Mouse (Mus musculus): ENCODE data around the gene Fam172a. TPM values are rescaled to one million over a fixed set of nuclear protein-coding genes. Genes with fewer than 3 reads are reported as not detected.

Gene Fam172a
- total RNA-seq, 1 experiment from 2014 or later, result 33.2 TPM

DNA sequence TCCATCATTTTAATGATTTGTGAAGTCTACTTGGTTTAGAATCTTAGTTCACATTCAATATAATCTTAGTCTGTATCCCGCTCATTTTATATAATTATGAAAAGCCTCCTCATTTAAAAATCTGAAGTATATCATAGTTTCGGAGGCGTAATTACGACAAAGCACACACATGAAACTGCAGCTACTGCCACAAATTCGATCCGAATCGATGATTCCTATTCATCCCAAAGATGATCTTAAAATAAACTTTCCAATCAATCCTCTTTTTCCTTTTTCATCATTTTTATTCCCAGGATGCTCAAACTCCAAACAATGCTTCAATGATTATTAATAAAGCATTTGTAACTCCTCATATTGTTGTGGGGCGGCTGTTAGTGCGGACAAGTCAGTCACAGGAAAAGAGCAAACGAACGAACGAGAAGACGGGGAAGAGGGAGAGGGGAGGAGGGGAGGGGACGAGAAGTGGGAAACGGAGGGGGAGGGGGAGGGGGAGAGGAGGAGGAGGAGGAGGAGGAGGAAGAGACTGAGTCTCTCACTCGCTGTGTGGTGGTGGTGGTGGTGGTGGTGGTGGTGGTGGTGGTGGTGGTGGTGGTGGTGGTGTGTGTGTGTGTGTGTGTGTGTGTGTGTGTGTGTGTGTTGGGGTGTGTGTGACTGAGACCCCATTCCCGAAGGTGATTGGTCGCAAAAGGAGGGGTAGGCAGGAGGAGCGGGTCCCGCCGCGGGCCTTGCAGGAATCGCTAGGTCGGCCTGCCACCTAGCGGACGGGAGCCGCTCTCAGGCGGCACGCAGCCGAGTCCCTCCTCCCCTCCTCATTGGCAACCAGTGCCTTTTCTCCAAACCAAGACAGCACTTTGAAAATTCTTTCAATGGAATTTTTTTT, 499.4 kb downstream of the Fam172a start:
- ATAC-seq (replicated peaks in 1 of 2; ENCODE audit: insufficient read depth in 1 of 2, low FRiP score in 2 of 2, low TSS enrichment in 1 of 2, low read depth in 1 of 2, poor library complexity in 2 of 2, severe bottlenecking in 2 of 2), result peak; percentile 71 to 72

DNA sequence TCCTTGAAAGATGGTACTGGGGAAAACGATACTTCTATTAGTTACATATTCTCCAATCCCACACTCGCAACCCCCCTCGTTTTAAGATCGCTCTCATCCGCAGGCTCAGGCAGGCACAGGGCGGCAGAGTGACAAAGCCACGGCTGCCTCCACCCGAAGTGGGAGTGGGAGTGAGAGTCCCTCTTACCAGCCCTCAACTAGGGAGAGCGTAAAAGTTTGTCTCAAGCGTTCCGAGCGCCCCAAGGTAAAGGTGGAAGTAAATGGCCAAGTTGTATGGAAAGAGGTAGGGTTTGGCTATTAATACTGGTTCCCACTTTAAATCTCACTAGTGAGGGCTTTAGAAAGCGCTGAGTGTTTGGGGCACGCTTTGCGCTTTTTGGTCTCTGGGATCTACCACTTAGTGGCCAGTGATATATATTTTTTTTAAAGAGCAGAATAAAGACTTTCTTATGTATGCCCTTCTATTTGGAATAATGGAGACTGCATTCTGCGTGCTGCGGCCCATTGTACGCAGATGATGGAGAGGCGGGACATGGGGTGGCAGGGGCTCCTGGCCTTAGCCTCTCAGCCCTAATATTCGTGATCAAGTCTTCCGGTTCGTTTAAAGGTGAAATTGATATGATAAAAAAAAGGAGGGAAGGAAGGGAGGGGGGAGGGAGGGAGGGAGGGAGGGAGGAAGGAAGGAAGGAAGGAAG, 500.2 kb downstream of the Fam172a start:
- ATAC-seq (replicated peaks in 1 of 2; ENCODE audit: insufficient read depth in 1 of 2, low FRiP score in 2 of 2, low TSS enrichment in 1 of 2, low read depth in 1 of 2, poor library complexity in 2 of 2, severe bottlenecking in 2 of 2), result peak; percentile 2 to 20; a peak in 2 of 4 replicates

DNA sequence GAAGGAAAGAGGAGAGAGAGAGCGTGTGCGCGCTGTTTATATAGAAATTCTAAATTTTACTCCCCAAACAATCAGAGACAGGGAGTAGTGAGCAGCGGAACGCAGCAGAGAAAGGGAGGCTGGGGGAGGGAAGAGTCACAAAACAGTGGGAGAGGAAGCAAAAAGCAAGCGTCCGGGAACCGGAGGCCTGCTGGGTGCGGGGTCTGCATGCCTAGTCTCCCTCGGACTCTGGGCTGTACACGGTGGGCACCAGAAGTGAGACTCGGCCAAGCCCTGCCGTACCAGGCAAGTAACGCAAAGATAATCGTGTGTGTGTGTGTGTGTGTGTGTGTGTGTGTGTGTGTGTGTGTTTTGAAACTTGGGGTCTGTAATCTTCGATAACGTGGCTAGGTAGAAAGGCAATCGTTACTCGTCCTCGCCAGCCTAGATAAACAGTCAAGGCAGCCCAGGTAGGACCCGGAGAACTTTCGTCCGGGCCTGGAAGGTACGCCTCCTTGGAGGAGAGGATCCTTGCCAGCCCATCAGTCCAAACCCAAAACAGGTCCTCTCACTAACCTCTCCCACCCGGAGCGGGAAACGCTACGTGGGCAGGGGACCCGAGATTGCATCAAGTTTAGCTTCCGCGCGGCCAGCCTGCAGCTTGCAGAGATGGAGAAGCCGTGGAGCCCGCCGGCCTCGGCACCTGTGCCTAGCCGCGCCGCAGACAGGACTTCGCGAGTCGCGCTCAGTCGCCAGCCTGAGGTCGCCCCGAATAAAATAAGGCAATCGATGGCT, 500.9 kb downstream of the Fam172a start:
- ATAC-seq (replicated peaks in 1 of 2; ENCODE audit: insufficient read depth in 1 of 2, low FRiP score in 2 of 2, low TSS enrichment in 1 of 2, low read depth in 1 of 2, poor library complexity in 2 of 2, severe bottlenecking in 2 of 2), result peak in 1 of 2 experiments; percentile 30; a peak in 3 of 4 replicates

DNA sequence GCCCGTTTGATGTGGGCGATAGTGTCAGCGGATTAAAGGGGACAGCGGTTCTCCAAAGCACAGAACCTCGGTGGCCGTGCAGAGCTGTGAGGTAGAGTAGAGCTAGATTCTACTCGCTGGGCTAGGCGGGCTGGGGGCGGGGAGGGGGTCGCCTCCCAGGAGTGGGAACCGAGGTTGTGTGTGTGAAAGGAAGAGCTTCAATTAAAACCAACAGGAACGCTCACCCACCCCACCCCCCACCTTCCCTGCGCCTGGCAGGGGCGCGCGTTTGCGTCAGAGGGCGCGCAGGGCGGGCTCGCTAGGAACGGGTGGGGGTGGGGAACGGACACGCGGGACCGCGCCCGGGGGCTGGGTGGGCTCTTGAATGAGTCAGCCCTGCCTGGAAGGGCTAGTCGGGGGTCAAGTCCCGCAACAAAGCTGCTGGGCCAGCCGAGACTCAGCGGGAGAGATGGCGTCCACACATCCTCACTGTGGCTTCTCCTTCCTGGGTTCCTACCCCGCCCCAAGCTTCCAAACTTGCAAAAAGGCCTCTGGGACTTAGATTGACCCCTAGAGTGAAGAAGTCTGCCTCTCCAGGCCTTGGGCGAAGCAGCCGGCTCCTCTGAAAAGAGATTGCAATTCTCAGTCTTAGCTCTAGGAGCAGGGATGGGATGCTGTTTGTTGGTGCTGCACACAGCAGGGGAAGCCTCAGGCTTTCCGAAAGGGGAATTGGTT, 501.7 kb downstream of the Fam172a start:
- ATAC-seq (replicated peaks in 1 of 2; ENCODE audit: insufficient read depth in 1 of 2, low FRiP score in 2 of 2, low TSS enrichment in 1 of 2, low read depth in 1 of 2, poor library complexity in 2 of 2, severe bottlenecking in 2 of 2), result peak in 1 of 2 experiments; percentile 25; a peak in 1 of 4 replicates

DNA sequence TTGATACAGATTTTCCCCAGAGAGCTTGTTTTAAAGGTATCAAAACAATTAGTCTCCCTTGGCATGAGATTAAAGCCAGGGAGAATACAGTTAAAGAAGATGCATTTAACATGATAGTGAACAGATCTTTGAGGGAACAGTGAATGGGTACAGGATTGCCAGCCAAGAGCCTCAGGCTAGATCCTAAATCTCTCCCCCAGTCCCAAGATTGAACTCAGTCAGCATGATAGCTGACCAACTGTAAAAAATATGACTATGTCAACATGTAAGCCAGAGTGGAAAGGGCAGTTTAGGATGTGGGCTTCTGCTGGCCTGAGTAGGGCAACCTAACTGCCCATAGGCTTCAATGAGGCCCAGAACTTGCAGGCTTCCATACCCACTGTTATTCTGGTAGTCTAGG, 503.6 kb downstream of the Fam172a start:
- no peak for ATAC-seq (replicated peaks in 1 of 2; ENCODE audit: insufficient read depth in 1 of 2, low FRiP score in 2 of 2, low TSS enrichment in 1 of 2, low read depth in 1 of 2, poor library complexity in 2 of 2, severe bottlenecking in 2 of 2)

- no peak for ATAC-seq (replicated peaks in 1 of 2; ENCODE audit: insufficient read depth in 1 of 2, low FRiP score in 2 of 2, low TSS enrichment in 1 of 2, low read depth in 1 of 2, poor library complexity in 2 of 2, severe bottlenecking in 2 of 2)
These were observed 505.1 kb downstream of the Fam172a start for GRCm38 (mm10) chr13:78206891-78207430.

- ATAC-seq (replicated peaks in 1 of 2; ENCODE audit: insufficient read depth in 1 of 2, low FRiP score in 2 of 2, low TSS enrichment in 1 of 2, low read depth in 1 of 2, poor library complexity in 2 of 2, severe bottlenecking in 2 of 2), result no peak
These were observed 506.2 kb downstream of the Fam172a start for GRCm38 (mm10) chr13:78207796-78208645.

- no peak for ATAC-seq (replicated peaks in 1 of 2; ENCODE audit: insufficient read depth in 1 of 2, low FRiP score in 2 of 2, low TSS enrichment in 1 of 2, low read depth in 1 of 2, poor library complexity in 2 of 2, severe bottlenecking in 2 of 2)
These were observed 507.0 kb downstream of the Fam172a start for GRCm38 (mm10) chr13:78208689-78209410.

DNA sequence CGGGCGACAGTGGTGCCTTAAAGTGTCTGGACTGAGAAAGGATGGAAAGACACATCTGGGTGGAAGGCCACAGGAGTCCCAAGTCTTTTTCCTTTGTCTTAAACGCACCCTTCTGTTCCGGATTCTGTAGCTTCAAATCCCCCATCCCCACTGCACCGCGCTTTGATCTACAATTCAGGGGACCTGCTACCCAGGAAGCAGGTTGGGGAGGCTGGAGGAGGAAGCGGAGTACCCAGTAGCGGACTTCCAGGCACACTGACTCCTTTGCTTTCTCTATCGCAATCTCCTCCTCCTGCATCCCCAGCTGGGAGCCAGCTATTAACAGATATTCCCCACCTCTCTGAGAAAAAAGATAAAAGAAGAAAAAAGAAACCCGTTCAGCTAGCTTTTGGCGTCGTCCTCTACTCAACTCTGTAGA, 507.8 kb downstream of the Fam172a start:
- ATAC-seq (replicated peaks in 1 of 2; ENCODE audit: insufficient read depth in 1 of 2, low FRiP score in 2 of 2, low TSS enrichment in 1 of 2, low read depth in 1 of 2, poor library complexity in 2 of 2, severe bottlenecking in 2 of 2), result 0 out of 4 replicates have a peak, but pooled peaks of 1 of the 2 experiments have one; percentile 5

DNA sequence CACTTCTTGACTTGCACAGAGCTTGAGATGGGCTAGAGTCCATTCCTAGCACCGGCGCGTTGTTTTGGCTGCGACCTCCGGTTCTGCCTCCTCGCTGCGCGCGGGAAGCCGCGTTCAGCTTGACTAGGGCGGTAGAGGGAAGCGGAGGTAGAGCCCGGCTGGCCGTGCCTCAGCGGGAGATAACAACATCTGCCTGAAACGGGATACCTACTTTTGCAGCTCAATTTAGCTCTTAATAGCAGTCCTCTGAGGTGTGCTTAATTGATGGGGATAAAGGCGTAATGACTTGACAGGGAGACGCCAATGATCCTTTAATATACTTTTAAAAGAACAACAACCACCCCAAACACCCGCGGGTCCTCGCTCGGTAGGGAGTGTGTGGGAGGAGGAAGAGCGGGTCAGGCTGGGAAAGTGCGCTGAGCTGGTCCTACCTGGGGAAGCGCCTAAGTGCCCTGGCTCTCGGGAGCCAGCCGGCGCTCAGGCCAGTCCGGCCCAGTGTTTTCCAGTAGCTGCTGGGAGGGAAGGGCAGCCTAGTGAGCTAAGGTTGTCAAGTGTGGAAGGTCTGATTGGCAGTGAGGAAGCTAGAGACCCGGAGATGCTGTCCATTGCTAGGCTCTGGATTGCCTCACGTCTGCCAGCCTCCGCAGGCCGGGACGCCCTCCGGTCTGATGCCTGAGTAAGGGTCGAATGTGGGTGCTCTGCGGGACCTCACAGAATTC, 508.4 kb downstream of the Fam172a start:
- ATAC-seq (replicated peaks in 1 of 2; ENCODE audit: insufficient read depth in 1 of 2, low FRiP score in 2 of 2, low TSS enrichment in 1 of 2, low read depth in 1 of 2, poor library complexity in 2 of 2, severe bottlenecking in 2 of 2), result peak; percentile 30 to 52

- peak; percentile 29 to 33; a peak in 2 of 4 replicates for ATAC-seq (replicated peaks in 1 of 2; ENCODE audit: insufficient read depth in 1 of 2, low FRiP score in 2 of 2, low TSS enrichment in 1 of 2, low read depth in 1 of 2, poor library complexity in 2 of 2, severe bottlenecking in 2 of 2)
These were observed 508.9 kb downstream of the Fam172a start for GRCm38 (mm10) chr13:78210748-78211089.

DNA sequence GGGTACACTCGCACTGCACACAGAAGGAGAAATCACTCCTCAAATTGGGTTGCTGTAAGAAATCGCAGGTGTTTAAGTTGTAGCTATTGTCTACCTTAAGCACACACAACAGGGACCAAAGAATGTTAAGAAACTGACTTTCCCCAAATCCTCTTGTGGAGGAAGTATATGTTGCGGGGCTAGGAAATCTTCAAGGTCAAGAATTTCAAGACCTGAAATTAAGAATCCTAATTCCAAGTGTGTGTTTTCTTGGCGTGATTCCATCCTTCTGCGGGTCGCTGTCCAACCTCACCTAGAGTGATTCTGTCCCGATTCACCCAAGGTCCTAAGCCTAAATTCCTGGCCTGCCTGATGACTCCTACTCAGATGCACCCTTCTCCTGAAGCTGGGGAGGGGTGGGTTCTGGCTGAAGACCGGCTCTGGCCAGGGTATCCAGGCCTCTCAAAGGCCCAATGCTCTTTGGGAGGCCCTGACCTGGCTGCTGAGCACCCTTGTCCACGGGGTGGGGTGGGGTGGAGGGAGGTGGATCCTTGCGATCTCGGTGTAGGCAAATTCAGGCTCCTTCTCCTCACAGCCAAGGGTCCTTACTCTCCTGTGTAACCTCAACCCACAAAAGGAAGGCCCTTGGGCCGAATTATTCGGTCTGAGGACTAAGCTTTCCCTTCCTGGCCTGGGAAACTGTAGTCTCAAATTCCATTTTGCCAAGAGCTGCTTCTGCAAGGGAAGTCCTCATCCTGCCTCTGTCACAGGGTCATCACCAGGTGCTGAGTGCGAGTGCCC, 509.6 kb downstream of the Fam172a start:
- no peak for ATAC-seq (replicated peaks in 1 of 2; ENCODE audit: insufficient read depth in 1 of 2, low FRiP score in 2 of 2, low TSS enrichment in 1 of 2, low read depth in 1 of 2, poor library complexity in 2 of 2, severe bottlenecking in 2 of 2)

- no peak for ATAC-seq (replicated peaks in 1 of 2; ENCODE audit: insufficient read depth in 1 of 2, low FRiP score in 2 of 2, low TSS enrichment in 1 of 2, low read depth in 1 of 2, poor library complexity in 2 of 2, severe bottlenecking in 2 of 2)
These were observed 510.3 kb downstream of the Fam172a start for GRCm38 (mm10) chr13:78212111-78212510.

DNA sequence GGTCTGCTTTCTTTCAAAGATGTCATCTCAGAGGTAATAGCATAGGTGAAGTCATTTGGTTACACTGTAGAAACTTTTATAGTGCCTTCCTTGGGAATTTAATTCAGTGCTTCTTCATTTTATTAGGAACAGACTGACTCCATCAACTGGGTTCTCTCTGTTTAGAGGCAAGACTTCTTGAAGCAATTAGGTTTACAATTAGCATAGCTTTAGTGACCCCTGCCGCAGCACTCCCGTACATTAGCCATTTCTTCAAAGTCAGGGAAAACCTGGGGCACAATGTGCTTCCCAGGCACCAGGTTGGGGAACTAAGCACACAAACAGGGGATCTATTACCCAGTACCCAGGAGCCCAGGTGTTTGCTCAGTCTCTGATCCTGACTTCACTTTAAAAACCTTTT, 511.3 kb downstream of the Fam172a start:
- ATAC-seq (replicated peaks in 1 of 2; ENCODE audit: insufficient read depth in 1 of 2, low FRiP score in 2 of 2, low TSS enrichment in 1 of 2, low read depth in 1 of 2, poor library complexity in 2 of 2, severe bottlenecking in 2 of 2), result no peak

Data from hematopoietic stem cell, adult 5-6 weeks (primary cell).